Mouse (Mus musculus) stomach, embryonic 16.5 days (tissue): ENCODE measurements around the gene Pax8. TPM values are rescaled to one million over a fixed set of nuclear protein-coding genes. Genes with fewer than 3 reads are reported as not detected.

Source experiments
- polyA plus RNA-seq: library from polyadenylated mRNA; unstranded; fragments of >200 nt; fragmentation: Nextera tagmentation; extraction: Ambion mirVana; gene quantifications from 2 replicates; pipeline ENCODE4 v1.2.1, GENCODE M21; 2015

Pax8 gene
- polyA plus RNA-seq, 1 experiment from 2014 or later: 0.17 TPM

Other genes starting within 250 kb of the Pax8 start
- 0.15 TPM in 1 of 2 replicates, not detected in the other for gene Il1f5, start 198.6 kb downstream of the Pax8 start, polyA plus RNA-seq
- gene Il1f10, start 184.4 kb downstream of the Pax8 start, polyA plus RNA-seq: not detected in 2 replicates
- 13.6 and 15.0 TPM in 2 replicates for gene Il1rn, start 138.7 kb downstream of the Pax8 start, polyA plus RNA-seq
- gene Psd4, start 108.0 kb downstream of the Pax8 start, polyA plus RNA-seq: 9.4 and 10.2 TPM in 2 replicates